ENCODE assay signal across 16 mouse cellular contexts in genomic region chr15:103035548-103035881, GRCm38 (mm10). TPM values are rescaled to one million over a fixed set of nuclear protein-coding genes. Genes with fewer than 3 reads are reported as not detected.
A peak's percentile ranks its signal among the peaks of the same experiment; 100 is the strongest.
DNase-seq lines count a peak whose midpoint lies in the region; ATAC-seq and TF ChIP-seq lines count a peak whose summit lies in the region.
"Had no signal": no experiment of that assay in that cellular context is flagged by ENCODE, and none has a peak within 500 bp of the region (broad histone marks: within the 10 kb centered on the region; RNA-seq: fewer than 3 reads in every experiment).

No protein-coding gene starts in this region.

- peaks cover 100% of the 10 kb centered on the region for H3K27me3 ChIP-seq in heart, postnatal 0 days (ENCODE audit: control insufficient read depth, insufficient read depth, low read length)
- H3K27me3 ChIP-seq in ES-Bruce4 (ENCODE audit: control insufficient read depth, insufficient read depth, low read length, poor library complexity, severe bottlenecking): peaks cover 5% of the 10 kb centered on the region; the same call in 1 of the 2 replicates
- peaks cover 92% of the 10 kb centered on the region for H3K27me3 ChIP-seq in hindbrain, embryonic 11.5 days (ENCODE audit: control insufficient read depth, insufficient read depth, low read length)
- H3K27me3 ChIP-seq in limb, embryonic 15.5 days: peaks cover 95% of the 10 kb centered on the region

- peak overlapping the region; percentile 9; the same call in 1 of the 2 replicates for H3K4me3 ChIP-seq in heart, postnatal 0 days (ENCODE audit: low read depth, low read length)
- H3K4me3 ChIP-seq in ES-Bruce4 (ENCODE audit: low read depth, low read length): 0 out of 2 replicates have a peak overlapping the region, but pooled peaks have one; percentile 9
- H3K4me3 ChIP-seq in hindbrain, embryonic 11.5 days (ENCODE audit: low read depth, low read length): peak overlapping the region; percentile 51
- peak overlapping the region; percentile 39 for H3K4me3 ChIP-seq in limb, embryonic 15.5 days
- H3K4me3 ChIP-seq: erythroblast, embryonic 14.5 days had no signal

- no peaks in the 10 kb centered on the region for H3K36me3 ChIP-seq in heart, postnatal 0 days (replicated peaks; ENCODE audit: control insufficient read depth, insufficient read depth, low read length)
- no peaks in the 10 kb centered on the region for H3K36me3 ChIP-seq in ES-Bruce4 (ENCODE audit: control insufficient read depth, insufficient read depth, low read length, poor library complexity, severe bottlenecking)
- H3K36me3 ChIP-seq in hindbrain, embryonic 11.5 days (ENCODE audit: control insufficient read depth, insufficient read depth, low read length): no peaks in the 10 kb centered on the region
- H3K36me3 ChIP-seq in limb, embryonic 15.5 days: no peaks in the 10 kb centered on the region

- no peaks in the 10 kb centered on the region for H3K4me1 ChIP-seq in heart, postnatal 0 days (ENCODE audit: control insufficient read depth, insufficient read depth)
- H3K4me1 ChIP-seq in ES-Bruce4 (ENCODE audit: control insufficient read depth, insufficient read depth, low read length): no peaks in the 10 kb centered on the region
- no peaks in the 10 kb centered on the region; the same call in 1 of the 2 replicates for H3K4me1 ChIP-seq in hindbrain, embryonic 11.5 days (replicated peaks; ENCODE audit: control insufficient read depth, insufficient read depth, low read length)
- peaks cover 22% of the 10 kb centered on the region for H3K4me1 ChIP-seq in limb, embryonic 15.5 days

- 3% methylated on average over 14 of the region's 14 CpGs for WGBS in heart, postnatal 0 days
- WGBS in hindbrain, embryonic 11.5 days: 0% methylated on average over 14 of the region's 14 CpGs
- 9% methylated on average over 14 of the region's 14 CpGs for WGBS in limb, embryonic 15.5 days

- no peak for TF ChIP-seq POLR2A in ES-Bruce4 (IDR thresholded peaks at IDR 0.05; ENCODE audit: insufficient read depth, low read length)

- no peak overlapping the region for H3K9ac ChIP-seq in heart, postnatal 0 days (replicated peaks; ENCODE audit: low read depth, low read length)
- no peak overlapping the region for H3K9ac ChIP-seq in ES-Bruce4 (ENCODE audit: low read depth, poor library complexity, severe bottlenecking)
- H3K9ac ChIP-seq in hindbrain, embryonic 11.5 days (ENCODE audit: low read depth, low read length): peak overlapping the region; percentile 77
- H3K9ac ChIP-seq in limb, embryonic 15.5 days: no peak overlapping the region
- H3K9ac ChIP-seq: liver, embryonic 14.5 days had no signal

- ATAC-seq in heart, postnatal 0 days (ENCODE audit: insufficient read depth, low read depth): no peak
- peak; percentile 1; the same call in 1 of the 2 replicates for ATAC-seq in hindbrain, embryonic 11.5 days (ENCODE audit: low FRiP score)
- ATAC-seq in limb, embryonic 15.5 days (ENCODE audit: insufficient number of reproducible peaks, low FRiP score, low TSS enrichment, low read depth): no peak
- ATAC-seq in erythroid progenitor cell, adult 5-6 weeks (replicated peaks; ENCODE audit: low FRiP score, poor library complexity, severe bottlenecking): no peak
- ATAC-seq: activated CD4-positive, CD25-positive, alpha-beta regulatory T cell, adult 4 months; CD4-positive, CD25-positive, alpha-beta regulatory T cell, adult 4 months; midbrain, embryonic 16.5 days had no signal

- DNase-seq in heart, postnatal 0 days (ENCODE audit: low spot score): no peak
- no peak for DNase-seq in heart, adult 9 months (ENCODE audit: low spot score in 2 of 2)
- peak; percentile 53 for DNase-seq in hindbrain, embryonic 11.5 days (ENCODE audit: low spot score)
- no peak for DNase-seq in spleen, postnatal 4 days (ENCODE audit: low spot score in 2 of 2)
- no peak for DNase-seq in adrenal gland, postnatal 10 days
- DNase-seq: cerebellum, adult 11-12 months; heart, adult 11 months; thymus, postnatal 14 days had no signal

- H3K9me3 ChIP-seq in heart, postnatal 0 days (replicated peaks; ENCODE audit: control insufficient read depth, low read length): no peaks in the 10 kb centered on the region
- no peaks in the 10 kb centered on the region for H3K9me3 ChIP-seq in ES-Bruce4 (replicated peaks; ENCODE audit: control insufficient read depth, insufficient read depth, low read length, poor library complexity, severe bottlenecking)
- H3K9me3 ChIP-seq in hindbrain, embryonic 11.5 days (ENCODE audit: control insufficient read depth, low read length): no peaks in the 10 kb centered on the region
- H3K9me3 ChIP-seq in limb, embryonic 15.5 days: no peaks in the 10 kb centered on the region

- TF ChIP-seq EP300 in heart, postnatal 0 days (IDR thresholded peaks at IDR 0.05; ENCODE audit: low read depth): no peak
- no peak for TF ChIP-seq EP300 in ES-Bruce4 (IDR thresholded peaks at IDR 0.05; ENCODE audit: insufficient read depth, low read depth, low read length)

- H3K4me2 ChIP-seq in heart, postnatal 0 days (ENCODE audit: low read depth, low read length): no peak overlapping the region
- H3K4me2 ChIP-seq in hindbrain, embryonic 11.5 days (replicated peaks; ENCODE audit: low read depth, low read length): peak overlapping the region; percentile 49
- peak overlapping the region; percentile 53; the same call in 1 of the 2 replicates for H3K4me2 ChIP-seq in limb, embryonic 15.5 days

- no peak overlapping the region for H3K27ac ChIP-seq in heart, postnatal 0 days (ENCODE audit: low read depth)
- no peak overlapping the region for H3K27ac ChIP-seq in ES-Bruce4 (ENCODE audit: insufficient read depth, low read length)
- peak overlapping the region; percentile 91 for H3K27ac ChIP-seq in hindbrain, embryonic 11.5 days (ENCODE audit: low read depth, low read length)
- no peak overlapping the region for H3K27ac ChIP-seq in limb, embryonic 15.5 days
- H3K27ac ChIP-seq: liver, embryonic 14.5 days had no signal

- TF ChIP-seq CTCF in heart, postnatal 0 days (IDR thresholded peaks at IDR 0.05; ENCODE audit: low read depth): no peak
- TF ChIP-seq CTCF in ES-Bruce4 (IDR thresholded peaks at IDR 0.05; ENCODE audit: low read depth, low read length): no peak

RNA-seq across cellular contexts. Expression of gene Hoxc4, which starts 16.8 kb away (rescaled TPM):
- not detected in 2 replicates for total RNA-seq in heart, postnatal 0 days (2014; rRNA removed; ENCODE audit: low replicate concordance)
- 0.16 TPM in 1 of 2 replicates, not detected in the other for polyA plus RNA-seq in heart, postnatal 0 days (2015; fragmentation: Nextera tagmentation; extraction: Ambion mirVana)
- polyA plus RNA-seq in ES-Bruce4 (2011; ENCODE audit: insufficient read depth, insufficient read length, low read depth, missing spikeins): 0.56 and 0.99 TPM in 2 replicates
- polyA plus RNA-seq in hindbrain, embryonic 11.5 days (2014; fragmentation: Nextera tagmentation; extraction: Ambion mirVana): 37.3 and 37.8 TPM in 2 replicates
- 1.7 and 2.7 TPM in 2 replicates for polyA plus RNA-seq in limb, embryonic 15.5 days (2015; fragmentation: Nextera tagmentation; extraction: Ambion mirVana)
- 1 to 10 TPM; 6.1 to 9.2 TPM for total RNA-seq in adrenal gland, postnatal 10 days (2021)
- not detected in 2 replicates for total RNA-seq in erythroid progenitor cell, adult 5-6 weeks (2015; ENCODE audit: low replicate concordance)
- total RNA-seq in erythroid progenitor cell, adult 5-6 weeks (2017; ENCODE audit: low replicate concordance): not detected in 2 replicates
- polyA plus RNA-seq: activated CD4-positive, CD25-positive, alpha-beta regulatory T cell, adult 4 months; CD4-positive, CD25-positive, alpha-beta regulatory T cell, adult 4 months; midbrain, embryonic 16.5 days had no signal

RNA-seq across cellular contexts. Expression of gene Hoxc6, which starts 37.5 kb away (rescaled TPM):
- total RNA-seq in heart, postnatal 0 days (2014; rRNA removed; ENCODE audit: low replicate concordance): not detected in 2 replicates
- polyA plus RNA-seq in heart, postnatal 0 days (2015; fragmentation: Nextera tagmentation; extraction: Ambion mirVana): 0.12 TPM in 1 of 2 replicates, not detected in the other
- polyA plus RNA-seq in ES-Bruce4 (2011; ENCODE audit: insufficient read depth, insufficient read length, low read depth, missing spikeins): 1.3 TPM in 1 of 2 replicates, not detected in the other
- polyA plus RNA-seq in hindbrain, embryonic 11.5 days (2014; fragmentation: Nextera tagmentation; extraction: Ambion mirVana): 0.45 and 5.4 TPM in 2 replicates
- 1.7 and 2.3 TPM in 2 replicates for polyA plus RNA-seq in limb, embryonic 15.5 days (2015; fragmentation: Nextera tagmentation; extraction: Ambion mirVana)
- 10 to 100 TPM; 25.1 to 35.7 TPM for total RNA-seq in adrenal gland, postnatal 10 days (2021)
- 1.1 TPM in 1 of 2 replicates, not detected in the other for total RNA-seq in erythroid progenitor cell, adult 5-6 weeks (2015; ENCODE audit: low replicate concordance)
- not detected in 2 replicates for total RNA-seq in erythroid progenitor cell, adult 5-6 weeks (2017; ENCODE audit: low replicate concordance)
- polyA plus RNA-seq: activated CD4-positive, CD25-positive, alpha-beta regulatory T cell, adult 4 months; CD4-positive, CD25-positive, alpha-beta regulatory T cell, adult 4 months; erythroblast, embryonic 14.5 days; midbrain, embryonic 16.5 days had no signal

RNA-seq across cellular contexts. Expression of gene Hoxc8, which starts 45.1 kb away (rescaled TPM):
- total RNA-seq in heart, postnatal 0 days (2014; rRNA removed; ENCODE audit: low replicate concordance): not detected in 2 replicates
- polyA plus RNA-seq in heart, postnatal 0 days (2015; fragmentation: Nextera tagmentation; extraction: Ambion mirVana): not detected in 2 replicates
- polyA plus RNA-seq in ES-Bruce4 (2011; ENCODE audit: insufficient read depth, insufficient read length, low read depth, missing spikeins): 0.40 and 0.45 TPM in 2 replicates
- not detected in 2 replicates for polyA plus RNA-seq in hindbrain, embryonic 11.5 days (2014; fragmentation: Nextera tagmentation; extraction: Ambion mirVana)
- 1.5 and 3.0 TPM in 2 replicates for polyA plus RNA-seq in limb, embryonic 15.5 days (2015; fragmentation: Nextera tagmentation; extraction: Ambion mirVana)
- 10 to 100 TPM; 17.0 to 21.0 TPM for total RNA-seq in adrenal gland, postnatal 10 days (2021)
- not detected in 2 replicates for total RNA-seq in erythroid progenitor cell, adult 5-6 weeks (2015; ENCODE audit: low replicate concordance)
- total RNA-seq in erythroid progenitor cell, adult 5-6 weeks (2017; ENCODE audit: low replicate concordance): not detected in 2 replicates
- polyA plus RNA-seq: erythroblast, embryonic 14.5 days; midbrain, embryonic 16.5 days had no signal

RNA-seq across cellular contexts. Expression of gene Hoxc9, which starts 59.3 kb away (rescaled TPM):
- total RNA-seq in heart, postnatal 0 days (2014; rRNA removed; ENCODE audit: low replicate concordance): not detected in 2 replicates
- polyA plus RNA-seq in heart, postnatal 0 days (2015; fragmentation: Nextera tagmentation; extraction: Ambion mirVana): not detected in 2 replicates
- polyA plus RNA-seq in ES-Bruce4 (2011; ENCODE audit: insufficient read depth, insufficient read length, low read depth, missing spikeins): not detected in 2 replicates
- polyA plus RNA-seq in hindbrain, embryonic 11.5 days (2014; fragmentation: Nextera tagmentation; extraction: Ambion mirVana): not detected in 2 replicates
- 0.93 and 1.3 TPM in 2 replicates for polyA plus RNA-seq in limb, embryonic 15.5 days (2015; fragmentation: Nextera tagmentation; extraction: Ambion mirVana)
- total RNA-seq in adrenal gland, postnatal 10 days (2021): 1 to 10 TPM; 2.4 to 3.2 TPM
- total RNA-seq in erythroid progenitor cell, adult 5-6 weeks (2015; ENCODE audit: low replicate concordance): not detected in 2 replicates
- total RNA-seq in erythroid progenitor cell, adult 5-6 weeks (2017; ENCODE audit: low replicate concordance): not detected in 2 replicates
- polyA plus RNA-seq: activated CD4-positive, CD25-positive, alpha-beta regulatory T cell, adult 4 months; CD4-positive, CD25-positive, alpha-beta regulatory T cell, adult 4 months; erythroblast, embryonic 14.5 days; midbrain, embryonic 16.5 days had no signal

Comparison
In these comparisons a context has a peak if more than half of its experiments do, and no peak if none do; other contexts are left out.
1. RNA of gene Hoxc4, which starts 16.8 kb away (polyA plus RNA-seq): 37.3 to 37.8 TPM in hindbrain, embryonic 11.5 days; 1.7 to 2.7 TPM in limb, embryonic 15.5 days, 0.56 to 0.99 TPM in ES-Bruce4 and 0.16 TPM in heart, postnatal 0 days; every median in the first group is over 10 times any median in the second.
2. Peak in every context shown above with its lines, with median percentiles within 50 percentile points of each other: H3K4me3 ChIP-seq.